Mouse (Mus musculus) cortical plate, adult 2 months (tissue): Measurements from ENCODE around the gene Snapc5. TPM values are rescaled to one million over a fixed set of nuclear protein-coding genes. Genes with fewer than 3 reads are reported as not detected.

Source experiments
- H3K27ac ChIP-seq: fragments of 200-500 bp; 2 replicates; pipeline ENCODE4 v1.5.1; 2012; ENCODE audit warnings: low read length, control low read depth, inconsistent platforms; ENCODE audit not compliant: insufficient read depth
- H3K4me1 ChIP-seq: fragments of 200-500 bp; 2 replicates; pipeline ENCODE4 v1.6.1; 2011; ENCODE audit warnings: low read length; ENCODE audit not compliant: control insufficient read depth, insufficient read depth
- H3K4me3 ChIP-seq: fragments of 200-500 bp; 2 replicates; pipeline ENCODE4 v1.5.1; 2011; ENCODE audit warnings: mild to moderate bottlenecking, low read length, control low read depth; ENCODE audit not compliant: insufficient read depth
- CTCF ChIP-seq: fragments of 200-500 bp; IDR thresholded peaks from 2 replicates; pipeline ENCODE4 v1.5.1; 2011; ENCODE audit warnings: mild to moderate bottlenecking, control low read depth, low read length; ENCODE audit not compliant: insufficient read depth; ENCODE audit errors: extremely low read depth
- POLR2A ChIP-seq: fragments of 200-500 bp; IDR thresholded peaks from 2 replicates; pipeline ENCODE4 v1.6.1; 2011; ENCODE audit warnings: mild to moderate bottlenecking, low read length, control low read depth; ENCODE audit not compliant: insufficient read depth; ENCODE audit errors: extremely low read depth
- polyA plus RNA-seq: library from polyadenylated mRNA; depleted of rRNA; stranded (reverse); fragments of >200 nt; gene quantifications from 2 replicates; pipeline ENCODE4 v1.2.3, GENCODE M21; 2012; rRNA removed

The Snapc5 gene
- polyA plus RNA-seq, 1 experiment, result 34.1 TPM

- Histone ChIP-seq H3K4me3 (no peak overlapping the region), H3K4me1 (peaks cover 22% of the 10 kb centered on the region), H3K27ac (peak overlapping the region; percentile 80)
- TF ChIP-seq POLR2A (no peak), CTCF (no peak)
Measured at GRCm38 (mm10) chr9:64232257-64232957, 53.3 kb downstream of the Snapc5 start.

Other genes starting within 250 kb of the Snapc5 start
- gene Smad6, start 157.2 kb upstream of the Snapc5 start, polyA plus RNA-seq, result 2.6 and 2.9 TPM in 2 replicates
- gene Lctl, start 62.1 kb upstream of the Snapc5 start, polyA plus RNA-seq, result 0.25 and 0.36 TPM in 2 replicates
- gene Zwilch, start 6.2 kb upstream of the Snapc5 start, polyA plus RNA-seq, result 5.4 and 6.5 TPM in 2 replicates
- 578 and 595 TPM in 2 replicates for gene Rpl4, start 5.9 kb upstream of the Snapc5 start, polyA plus RNA-seq
- gene Uchl4, start 55.9 kb downstream of the Snapc5 start, polyA plus RNA-seq, result 0.08 and 0.28 TPM in 2 replicates
- 172 and 175 TPM in 2 replicates for gene Map2k1, start 74.4 kb downstream of the Snapc5 start, polyA plus RNA-seq
- 31.0 and 33.9 TPM in 2 replicates for gene Tipin, start 102.3 kb downstream of the Snapc5 start, polyA plus RNA-seq
- 25.4 and 26.2 TPM in 2 replicates for gene Dis3l, start 162.0 kb downstream of the Snapc5 start, polyA plus RNA-seq
- gene Megf11, start 206.4 kb downstream of the Snapc5 start, polyA plus RNA-seq, result 6.0 and 6.2 TPM in 2 replicates